Mouse (Mus musculus) myocyte (in vitro differentiated cells): ENCODE measurements around the gene Cox20.

Experiments
- E2F4 ChIP-seq: IDR thresholded peaks from one replicate; pipeline ENCODE4 v1.6.1; 2011; ENCODE audit warnings: mild to moderate bottlenecking, control low read depth, moderate library complexity; ENCODE audit not compliant: insufficient read depth
- MAX ChIP-seq: IDR thresholded peaks from one replicate; pipeline ENCODE4 v1.6.1; 2011; ENCODE audit warnings: low read depth, mild to moderate bottlenecking, control low read depth
- MYOG ChIP-seq, 3 experiments: IDR thresholded peaks; one replicate each; pipeline ENCODE4 v1.6.1; 2011; ENCODE audit warnings: control low read depth in 2 of 3, low read depth in 2 of 3, mild to moderate bottlenecking in 2 of 3; ENCODE audit not compliant: insufficient read length in 2 of 3, control insufficient read depth in 1 of 3, insufficient read depth in 1 of 3
- POLR2A ChIP-seq: IDR thresholded peaks from one replicate; pipeline ENCODE4 v1.6.1; 2011; ENCODE audit warnings: low read depth, mild to moderate bottlenecking, control low read depth, moderate library complexity; ENCODE audit not compliant: insufficient read length
- POLR2AphosphoS2 ChIP-seq: IDR thresholded peaks from one replicate; pipeline ENCODE4 v1.6.1; 2011; ENCODE audit warnings: low read depth, control low read depth; ENCODE audit not compliant: insufficient read length
- REST ChIP-seq: IDR thresholded peaks from one replicate; pipeline ENCODE4 v1.6.1; 2011; ENCODE audit warnings: mild to moderate bottlenecking, control low read depth, moderate library complexity; ENCODE audit not compliant: insufficient read depth, insufficient read length
- USF1 ChIP-seq: IDR thresholded peaks from one replicate; pipeline ENCODE4 v1.6.1; 2011; ENCODE audit warnings: low read depth, mild to moderate bottlenecking, control low read depth, moderate library complexity

DNA sequence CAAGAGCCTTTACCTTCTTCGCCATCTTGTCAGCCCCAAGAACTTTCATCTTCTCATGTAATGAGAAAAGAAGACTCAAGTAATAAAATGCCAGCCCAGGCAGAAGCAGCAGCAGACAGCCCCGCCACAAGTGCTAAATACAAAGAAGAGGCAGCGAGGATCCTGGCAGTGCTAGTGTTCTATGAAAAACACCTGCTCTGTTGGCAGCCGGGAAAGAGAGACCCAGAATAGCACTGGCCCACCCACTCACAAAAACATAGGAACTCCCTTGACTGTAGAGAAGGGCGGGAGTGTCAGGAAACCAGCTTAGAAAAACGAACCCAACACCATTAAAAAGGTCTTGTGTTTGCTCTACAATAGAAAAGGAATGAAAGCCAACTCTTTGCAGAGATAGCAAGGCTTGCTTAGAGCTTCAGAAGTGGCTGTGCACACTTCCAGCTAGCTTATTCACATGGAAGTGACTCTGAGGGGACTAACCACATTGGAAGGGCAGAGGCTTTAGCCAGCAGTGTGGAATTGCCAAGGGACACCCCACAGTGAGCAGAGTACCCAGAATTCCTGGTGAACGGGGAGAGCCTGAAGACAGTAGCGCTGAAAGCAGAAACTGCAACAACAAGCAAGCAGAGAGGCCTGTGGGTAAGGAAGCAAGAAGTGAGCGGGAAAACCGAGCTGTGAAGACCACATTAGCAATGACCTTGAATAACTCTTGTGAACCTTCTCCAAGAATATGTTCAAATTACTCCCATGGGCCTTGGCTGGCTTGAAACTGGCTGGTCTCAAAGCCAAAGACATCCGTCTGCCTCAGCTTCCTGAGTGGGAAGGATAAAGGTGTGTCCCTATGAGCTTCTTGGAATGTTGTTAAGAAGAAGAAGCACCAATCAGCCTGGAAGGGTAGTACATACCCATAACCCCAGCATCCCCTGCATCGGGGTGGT, 39.1 kb downstream of the Cox20 start:
- TF ChIP-seq POLR2A = no peak
- no peak for TF ChIP-seq USF1
- no peak for TF ChIP-seq MAX
- TF ChIP-seq E2F4 = no peak
- TF ChIP-seq REST = no peak
- TF ChIP-seq POLR2AphosphoS2 = no peak
- peak in 2 of 3 experiments; percentile 27 to 42 for TF ChIP-seq MYOG (IDR thresholded peaks at IDR 0.05; ENCODE audit: control insufficient read depth in 1 of 3, insufficient read depth in 1 of 3, insufficient read length in 2 of 3, low read depth in 2 of 3)
